Mouse (Mus musculus) neutrophil, adult 65 days (primary cell): Measurements from ENCODE around the gene Krtap12-1. TPM values are rescaled to one million over a fixed set of nuclear protein-coding genes. Genes with fewer than 3 reads are reported as not detected.

ENCODE experiments used
- total RNA-seq: library from RNA; stranded (reverse); gene quantifications from 2 replicates; pipeline ENCODE4 v1.2.4, GENCODE M21; 2023

Krtap12-1 gene
- total RNA-seq, result not detected in 2 replicates

GRCm38 (mm10) chr10:77720299-77720698 lies at the start of gene Krtap12-1:
TSS of gene Krtap12-1 (plus strand) at chr10:77720599.

DNA sequence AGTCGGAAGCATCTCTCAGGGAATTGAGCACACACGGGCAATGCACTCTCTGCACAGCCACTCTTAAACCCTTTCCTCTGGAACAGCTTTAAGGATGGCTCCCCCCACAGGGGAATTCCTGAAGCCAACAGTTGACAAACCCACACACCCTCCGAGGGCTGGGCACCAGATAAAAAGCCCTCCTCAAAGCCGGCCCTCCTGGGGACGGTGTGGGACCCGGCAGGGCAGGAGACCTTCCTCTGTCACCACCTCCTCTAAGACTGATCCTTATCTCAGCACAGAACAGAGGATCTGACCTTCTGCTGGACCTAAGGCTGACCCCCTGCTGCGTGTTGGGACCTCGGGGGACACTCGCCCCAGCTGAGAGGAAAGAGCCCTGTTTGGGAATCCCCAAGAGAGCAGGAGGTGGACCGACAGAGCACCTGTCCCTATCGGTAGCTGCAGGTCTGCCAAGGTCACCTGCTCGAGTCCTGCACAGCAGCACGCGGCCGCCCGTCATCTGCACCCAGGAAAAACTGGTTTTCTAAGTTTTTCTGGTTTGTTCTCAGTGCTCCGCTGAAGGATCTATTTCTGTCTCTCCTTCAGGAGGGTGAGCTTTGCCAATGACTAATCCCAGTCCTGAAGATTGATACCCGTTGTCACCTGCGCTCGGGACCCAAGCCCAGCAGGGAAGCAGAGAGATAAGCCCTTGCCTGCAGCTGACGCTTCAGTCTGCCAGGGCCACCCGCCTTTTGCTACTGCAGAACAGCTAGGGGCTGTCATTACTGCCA lies 34.3 kb upstream of the Krtap12-1 start, which contains the start of gene Tspear:
TSS of gene Tspear (plus strand) at position 675 of the 770 bp plus-strand sequence.

DNA sequence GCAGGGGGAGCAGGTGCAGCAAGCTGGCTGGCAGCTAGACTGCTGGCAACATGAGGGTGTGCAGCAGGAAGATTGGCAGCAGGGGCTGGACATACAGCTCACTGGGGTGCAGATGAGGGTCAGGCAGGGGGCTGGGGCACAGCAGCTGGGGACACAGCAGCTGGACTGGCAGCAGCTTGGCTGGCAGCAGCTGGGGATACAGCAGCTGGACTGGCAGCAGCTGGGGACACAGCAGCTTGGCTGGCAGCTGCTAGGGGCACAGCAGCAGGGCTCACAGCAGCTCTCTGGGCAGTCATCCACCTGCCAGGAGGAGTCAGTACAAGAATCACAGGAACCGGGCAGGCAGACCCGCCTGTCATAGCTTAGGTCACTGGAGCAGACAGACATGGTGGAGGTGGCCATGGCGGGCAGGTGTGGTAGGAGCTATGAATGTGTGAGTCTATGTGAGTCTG lies 30.0 kb upstream of the Krtap12-1 start, which contains the start of gene Gm19402:
TSS of gene Gm19402 (minus strand) at position 402 of the 452 bp plus-strand sequence.

DNA sequence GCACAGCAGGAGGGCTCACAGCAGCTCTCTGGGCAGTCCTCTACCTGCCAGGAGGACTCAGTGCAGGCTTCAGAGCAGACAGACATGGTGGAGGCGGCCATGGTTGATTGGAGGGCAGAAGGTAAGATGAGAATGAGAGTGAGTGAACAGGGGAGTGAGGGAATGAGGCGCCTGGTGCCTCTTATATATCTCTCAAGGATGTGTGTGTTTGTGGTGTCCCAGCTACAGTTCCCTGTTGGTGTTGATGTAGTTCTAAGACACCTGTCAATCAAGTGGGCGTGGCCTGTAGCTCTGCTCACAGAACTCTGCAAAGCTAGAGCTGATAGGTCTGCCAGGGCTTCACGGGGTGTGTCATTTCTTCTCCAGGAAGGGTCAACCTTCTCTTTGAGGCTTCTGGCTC lies 23.3 kb upstream of the Krtap12-1 start, which contains the start of gene Gm9508:
TSS of gene Gm9508 (minus strand) at position 101 of the 400 bp plus-strand sequence.

GRCm38 (mm10) chr10:77706326-77706725 lies 14.1 kb upstream of the Krtap12-1 start, which contains the start of gene Gm10272:
TSS of gene Gm10272 (plus strand) at chr10:77706626.

DNA sequence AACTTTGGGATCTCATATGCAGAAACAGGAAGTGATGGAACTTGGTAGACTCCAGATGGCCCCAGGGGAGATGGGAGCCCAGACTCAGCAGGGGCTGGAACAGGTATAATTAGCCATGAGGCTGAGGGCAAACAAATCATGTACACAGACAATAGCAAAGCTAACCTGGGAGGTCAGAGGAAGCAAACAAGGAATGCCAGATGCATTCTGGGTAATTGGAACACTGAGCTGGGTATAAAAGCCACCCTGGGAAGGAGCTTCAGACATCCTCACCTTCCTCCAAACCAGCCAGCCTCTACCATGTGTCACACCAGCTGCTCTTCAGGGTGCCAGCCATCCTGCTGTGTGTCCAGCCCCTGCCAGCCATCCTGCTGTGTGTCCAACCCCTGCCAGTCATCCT lies 9.2 kb upstream of the Krtap12-1 start, which contains the start of gene Gm10024:
TSS of gene Gm10024 (plus strand) at position 301 of the 400 bp plus-strand sequence.

GRCm38 (mm10) chr10:77715507-77715906 lies 4.9 kb upstream of the Krtap12-1 start, which contains the start of gene Gm10142:
TSS of gene Gm10142 (plus strand) at chr10:77715807.

GRCm38 (mm10) chr10:77726186-77726585 lies 5.8 kb downstream of the Krtap12-1 start, which contains the start of gene Gm10100:
TSS of gene Gm10100 (plus strand) at chr10:77726486.

GRCm38 (mm10) chr10:77741924-77742688 lies 21.7 kb downstream of the Krtap12-1 start, which contains the start of gene Gm18596:
TSS of gene Gm18596 (minus strand) at chr10:77742638.

GRCm38 (mm10) chr10:77751254-77751653 lies 30.9 kb downstream of the Krtap12-1 start, which contains the start of gene Gm9736:
TSS of gene Gm9736 (minus strand) at chr10:77751354.

GRCm38 (mm10) chr10:77759582-77759981 lies 39.2 kb downstream of the Krtap12-1 start, which contains the start of gene Gm3233:
TSS of gene Gm3233 (minus strand) at chr10:77759682.

Other genes starting within 250 kb of the Krtap12-1 start
- gene Fam207a, start 204.8 kb upstream of the Krtap12-1 start, total RNA-seq, result 12.5 and 16.9 TPM in 2 replicates
- gene Itgb2, start 190.3 kb upstream of the Krtap12-1 start, total RNA-seq, result 896 and 935 TPM in 2 replicates
- gene Pttg1ip, start 138.9 kb upstream of the Krtap12-1 start, total RNA-seq, result 85.5 and 125 TPM in 2 replicates
- gene Sumo3, start 114.5 kb upstream of the Krtap12-1 start, total RNA-seq, result 55.9 and 66.8 TPM in 2 replicates
- gene Gm49325, start 114.4 kb upstream of the Krtap12-1 start, total RNA-seq, result not detected in 2 replicates
- gene Ube2g2, start 98.3 kb upstream of the Krtap12-1 start, total RNA-seq, result 31.2 and 34.0 TPM in 2 replicates
- gene Tspear, start 34.0 kb upstream of the Krtap12-1 start, total RNA-seq, result not detected in 2 replicates
- gene Gm19402, start 29.8 kb upstream of the Krtap12-1 start, total RNA-seq, result not detected in 2 replicates
- gene Gm9508, start 23.4 kb upstream of the Krtap12-1 start, total RNA-seq, result not detected in 2 replicates
- not detected in 2 replicates for gene Gm10272, start 14.0 kb upstream of the Krtap12-1 start, total RNA-seq
- gene Gm10024, start 9.1 kb upstream of the Krtap12-1 start, total RNA-seq, result not detected in 2 replicates
- gene Gm10142, start 4.8 kb upstream of the Krtap12-1 start, total RNA-seq, result not detected in 2 replicates
- gene Gm10100, start 5.9 kb downstream of the Krtap12-1 start, total RNA-seq, result not detected in 2 replicates
- gene Gm18596, start 22.0 kb downstream of the Krtap12-1 start, total RNA-seq, result not detected in 2 replicates
- not detected in 2 replicates for gene Gm9736, start 30.8 kb downstream of the Krtap12-1 start, total RNA-seq
- gene Gm3233, start 39.1 kb downstream of the Krtap12-1 start, total RNA-seq, result not detected in 2 replicates
- gene Gm3238, start 50.7 kb downstream of the Krtap12-1 start, total RNA-seq, result not detected in 2 replicates
- gene Gm7138, start 56.3 kb downstream of the Krtap12-1 start, total RNA-seq, result not detected in 2 replicates
- not detected in 2 replicates for gene Gm3250, start 61.9 kb downstream of the Krtap12-1 start, total RNA-seq
- not detected in 2 replicates for gene Gm7137, start 67.6 kb downstream of the Krtap12-1 start, total RNA-seq
- not detected in 2 replicates for gene Gm9639, start 74.5 kb downstream of the Krtap12-1 start, total RNA-seq
- not detected in 2 replicates for gene Gm19668, start 78.5 kb downstream of the Krtap12-1 start, total RNA-seq
- gene Gm9507, start 91.2 kb downstream of the Krtap12-1 start, total RNA-seq, result not detected in 2 replicates
- not detected in 2 replicates for gene Gm2696, start 94.1 kb downstream of the Krtap12-1 start, total RNA-seq
- gene Krtap10-4, start 106.5 kb downstream of the Krtap12-1 start, total RNA-seq, result not detected in 2 replicates
- not detected in 2 replicates for gene Krtap10-10, start 115.3 kb downstream of the Krtap12-1 start, total RNA-seq
- gene Gm36176, start 126.2 kb downstream of the Krtap12-1 start, total RNA-seq, result not detected in 2 replicates
- not detected in 2 replicates for gene Gm10318, start 132.3 kb downstream of the Krtap12-1 start, total RNA-seq
- gene Gm3285, start 141.4 kb downstream of the Krtap12-1 start, total RNA-seq, result not detected in 2 replicates
- gene Lrrc3, start 181.9 kb downstream of the Krtap12-1 start, total RNA-seq, result 0.39 and 1.0 TPM in 2 replicates
- gene Trpm2, start 250.0 kb downstream of the Krtap12-1 start, total RNA-seq, result 254 and 380 TPM in 2 replicates